Mouse (Mus musculus) CH12.LX (cell line): ENCODE results near the gene Msh5. TPM values are rescaled to one million over a fixed set of nuclear protein-coding genes. Genes with fewer than 3 reads are reported as not detected.

Source experiments
- DNase-seq: peaks from one replicate; pipeline ENCODE4 v3.0.0-alpha.2; 2013; ENCODE audit errors: extremely low read depth
- H3K27ac ChIP-seq: 2 replicates; pipeline ENCODE4 v1.5.1; 2012; ENCODE audit warnings: low read depth, mild to moderate bottlenecking, control low read depth, moderate library complexity; ENCODE audit not compliant: insufficient read depth
- H3K27me3 ChIP-seq: replicated peaks from 2 replicates; pipeline ENCODE3; 2012; ENCODE audit warnings: inconsistent platforms
- H3K36me3 ChIP-seq, 2 experiments: replicated peaks in 1 of 2; 2 replicates each; pipeline versions ENCODE3 to v1.6.1; 2012; ENCODE audit warnings: inconsistent platforms in 1 of 2, low read length in 1 of 2, mild to moderate bottlenecking in 1 of 2, mixed read lengths in 1 of 2, moderate library complexity in 1 of 2; ENCODE audit not compliant: control insufficient read depth in 1 of 2, insufficient read depth in 1 of 2
- H3K4me1 ChIP-seq, 2 experiments: 2 replicates each; pipeline ENCODE4 v1.6.1; 2012; ENCODE audit warnings: inconsistent platforms in 1 of 2, moderate library complexity in 1 of 2; ENCODE audit not compliant: insufficient read depth in 2 of 2, control insufficient read depth in 1 of 2
- H3K4me2 ChIP-seq: 2 replicates; pipeline ENCODE4 v1.6.1; 2012; ENCODE audit warnings: low read depth, mild to moderate bottlenecking, control low read depth; ENCODE audit not compliant: poor library complexity, insufficient read depth, severe bottlenecking
- H3K4me3 ChIP-seq, 3 experiments: fragments of 150-350 bp in 1 of 3; sonication (generic) in 1 of 3; replicated peaks in 1 of 3; 2 replicates each; pipeline versions ENCODE3 to v1.5.1; 2011 to 2012; ENCODE audit warnings: low read depth in 2 of 3, low read length in 2 of 3, mild to moderate bottlenecking in 2 of 3, moderate library complexity in 2 of 3, control low read depth in 1 of 3, improper control_type of control experiment in 1 of 3, inconsistent platforms in 1 of 3, mixed read lengths in 1 of 3; ENCODE audit not compliant: poor library complexity in 1 of 3
- H3K79me2 ChIP-seq: replicated peaks from 2 replicates; pipeline ENCODE4 v1.6.1; 2012; ENCODE audit warnings: mild to moderate bottlenecking, moderate library complexity; ENCODE audit not compliant: control insufficient read depth, poor library complexity, insufficient read depth, severe bottlenecking; ENCODE audit errors: extremely low read depth
- H3K9ac ChIP-seq: 2 replicates; pipeline ENCODE4 v1.6.1; 2012; ENCODE audit warnings: low read depth, mild to moderate bottlenecking, control low read depth, moderate library complexity; ENCODE audit not compliant: insufficient read depth
- H3K9me3 ChIP-seq: replicated peaks from 2 replicates; pipeline ENCODE3; 2012; ENCODE audit warnings: low read length, inconsistent platforms, mixed read lengths
- BHLHE40 ChIP-seq: IDR thresholded peaks from 2 replicates; pipeline ENCODE4 v1.6.1; 2011; ENCODE audit warnings: mild to moderate bottlenecking, low read depth, low read length, improper control_type of control experiment
- CHD1 ChIP-seq: IDR thresholded peaks from 2 replicates; pipeline ENCODE4 v1.6.1; 2012; ENCODE audit warnings: low read depth, low read length, improper control_type of control experiment, inconsistent platforms
- CTCF ChIP-seq, 2 experiments: IDR thresholded peaks in 1 of 2; conservative IDR thresholded peaks in 1 of 2; 2 replicates each; pipeline ENCODE4 v1.5.1; 2011 to 2012; ENCODE audit warnings: low read depth in 2 of 2, low read length in 2 of 2, improper control_type of control experiment in 1 of 2, inconsistent platforms in 1 of 2, mild to moderate bottlenecking in 1 of 2, moderate library complexity in 1 of 2
- ETS1 ChIP-seq: conservative IDR thresholded peaks from 2 replicates; pipeline ENCODE4 v1.6.1; 2012; ENCODE audit warnings: low read depth, mild to moderate bottlenecking, inconsistent platforms, low read length, improper control_type of control experiment, moderate library complexity
- IRF4 ChIP-seq: IDR thresholded peaks from 2 replicates; pipeline ENCODE4 v1.6.1; 2014; ENCODE audit warnings: low read depth, mild to moderate bottlenecking, inconsistent platforms, low read length, improper control_type of control experiment
- JUND ChIP-seq: conservative IDR thresholded peaks from 2 replicates; pipeline ENCODE4 v1.6.1; 2011; ENCODE audit warnings: low read depth, low read length, improper control_type of control experiment
- KAT2A ChIP-seq: IDR thresholded peaks from 2 replicates; pipeline ENCODE4 v1.6.1; 2012; ENCODE audit warnings: low read length, improper control_type of control experiment, inconsistent platforms; ENCODE audit not compliant: insufficient replicate concordance
- MAFK ChIP-seq: IDR thresholded peaks from 2 replicates; pipeline ENCODE4 v1.6.1; 2011; ENCODE audit warnings: low read length, improper control_type of control experiment; ENCODE audit not compliant: insufficient replicate concordance
- MEF2A ChIP-seq: IDR thresholded peaks from 2 replicates; pipeline ENCODE4 v1.6.1; 2014; ENCODE audit warnings: low read depth, mild to moderate bottlenecking, inconsistent platforms, low read length, improper control_type of control experiment, borderline replicate concordance
- NELFE ChIP-seq: IDR thresholded peaks from 2 replicates; pipeline ENCODE4 v1.6.1; 2011; ENCODE audit warnings: low read depth, low read length, improper control_type of control experiment
- NRF1 ChIP-seq: IDR thresholded peaks from 2 replicates; pipeline ENCODE4 v1.6.1; 2014; ENCODE audit warnings: low read depth, mild to moderate bottlenecking, inconsistent platforms, low read length, improper control_type of control experiment, moderate library complexity
- PAX5 ChIP-seq: IDR thresholded peaks from 2 replicates; pipeline ENCODE4 v1.6.1; 2012; ENCODE audit warnings: low read length, inconsistent platforms, mixed read lengths
- POLR2A ChIP-seq: IDR thresholded peaks from 2 replicates; pipeline ENCODE4 v1.6.1; 2011; ENCODE audit warnings: low read depth, mild to moderate bottlenecking, improper control_type of control experiment, low read length
- RAD21 ChIP-seq: IDR thresholded peaks from 2 replicates; pipeline ENCODE4 v1.6.1; 2011; ENCODE audit warnings: low read depth, mild to moderate bottlenecking, low read length, improper control_type of control experiment, moderate library complexity
- RCOR1 ChIP-seq: conservative IDR thresholded peaks from 2 replicates; pipeline ENCODE4 v1.6.1; 2012; ENCODE audit warnings: low read depth, mild to moderate bottlenecking, inconsistent platforms, low read length, improper control_type of control experiment
- SIN3A ChIP-seq: IDR thresholded peaks from 2 replicates; pipeline ENCODE4 v1.6.1; 2012; ENCODE audit warnings: low read length, improper control_type of control experiment, inconsistent platforms
- SMC3 ChIP-seq: IDR thresholded peaks from 2 replicates; pipeline ENCODE4 v1.6.1; 2011; ENCODE audit warnings: low read depth, low read length, improper control_type of control experiment
- USF1 ChIP-seq: IDR thresholded peaks from 2 replicates; pipeline ENCODE4 v1.6.1; 2014; ENCODE audit warnings: low read depth, mild to moderate bottlenecking, inconsistent platforms, low read length, improper control_type of control experiment
- ZC3H11A ChIP-seq: IDR thresholded peaks from 2 replicates; pipeline ENCODE4 v1.6.1; 2012; ENCODE audit warnings: low read depth, mild to moderate bottlenecking, inconsistent platforms, low read length, improper control_type of control experiment
- ZKSCAN1 ChIP-seq: IDR thresholded peaks from 2 replicates; pipeline ENCODE4 v1.6.1; 2012; ENCODE audit warnings: low read depth, inconsistent platforms, low read length, improper control_type of control experiment, borderline replicate concordance
- ZMIZ1 ChIP-seq: IDR thresholded peaks from 2 replicates; pipeline ENCODE4 v1.6.1; 2012; ENCODE audit warnings: low read depth, mild to moderate bottlenecking, inconsistent platforms, low read length, improper control_type of control experiment
- dilution Hi-C: fragments of 300-500 bp; cut with MboI; formaldehyde crosslinking; loops from 2 replicates; pipeline ENCODE4 v1.14.3; 2020; ENCODE audit warnings: low sequenced_read_pairs; ENCODE audit not compliant: extremely low pct_unique_long_range_greater_than_20kb, extremely low pct_ligation_motif_present
- in situ Hi-C: fragments of 300-500 bp; cut with MboI; formaldehyde crosslinking; loops from 3 replicates; pipeline ENCODE4 v1.14.3; 2019; ENCODE audit warnings: low sequenced_read_pairs, low pct_ligation_motif_present, low pct_unique_long_range_greater_than_20kb, mixed read lengths
- polyA plus RNA-seq: library from polyadenylated mRNA; unstranded; fragments of >175 nt; gene quantifications from 2 replicates; pipeline ENCODE4 v1.2.1, GENCODE M21; 2012; ENCODE audit warnings: low read depth; ENCODE audit not compliant: insufficient read length
- total RNA-seq, 2 experiments: library from RNA; depleted of rRNA; stranded (reverse); fragments of 300-350 nt in 1 of 2; fragments of >200 nt in 1 of 2; gene quantifications; 2 replicates each; pipeline ENCODE4 v1.2.3; 2012 to 2014

Gene Msh5
- total and polyA plus RNA-seq, 3 experiments, result 6.1 to 13.1 (median 10.6) TPM

DNA sequence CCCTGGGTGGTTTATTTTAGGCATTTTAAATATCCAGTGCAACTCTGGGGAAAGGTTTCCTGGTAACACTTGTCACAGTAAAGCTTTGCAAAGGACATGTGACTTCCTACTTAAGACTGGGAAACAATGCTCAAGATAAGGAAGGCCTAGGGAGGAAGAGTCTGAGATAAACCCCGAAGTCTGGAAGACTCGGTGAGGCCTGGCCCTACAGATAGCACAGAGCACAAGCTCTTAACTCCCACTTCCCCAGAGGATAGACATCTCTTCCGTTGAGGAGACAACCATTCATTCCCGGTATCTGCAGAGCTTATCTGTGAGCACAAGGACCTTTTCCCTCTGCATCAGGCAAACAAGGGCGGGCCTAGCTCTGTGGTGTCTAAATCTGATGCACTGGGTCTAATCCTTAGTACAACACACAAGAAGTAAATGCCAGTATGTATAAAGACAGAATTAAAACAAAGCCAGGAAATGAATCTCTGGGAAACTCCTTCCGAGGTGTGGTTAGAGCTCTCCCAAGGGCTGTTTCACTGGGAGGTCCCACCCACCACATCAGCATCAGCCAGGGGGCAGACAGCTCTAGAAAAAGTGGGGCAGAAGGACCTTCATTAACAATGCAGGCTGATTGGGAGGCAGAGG lies 24.6 kb downstream of the Msh5 start:
- H3K4me3 ChIP-seq, result no peak overlapping the region
- H3K27ac ChIP-seq, result no peak overlapping the region
- no peak for TF ChIP-seq RAD21
- no peak overlapping the region for H3K4me2 ChIP-seq
- DNase-seq, result no peak
- H3K4me1 ChIP-seq, result peaks cover 10 to 40% of the 10 kb centered on the region in 2 experiments
- dilution Hi-C loops (no loop called here), in situ Hi-C loops (loop anchor here (5.0 to 10.0 kb wide), 2 partner anchors 45 to 93 kb away; partner anchors contain the start of genes Ly6g5b, Ly6g6c and Mpig6b)
- peaks cover 4 to 65% of the 10 kb centered on the region in 2 experiments for H3K36me3 ChIP-seq
- H3K9ac ChIP-seq, result no peak overlapping the region
- H3K9me3 ChIP-seq, result no peaks in the 10 kb centered on the region
- H3K79me2 ChIP-seq, result no peaks in the 10 kb centered on the region; the same call in 1 of the 2 replicates
- no peaks in the 10 kb centered on the region for H3K27me3 ChIP-seq

DNA sequence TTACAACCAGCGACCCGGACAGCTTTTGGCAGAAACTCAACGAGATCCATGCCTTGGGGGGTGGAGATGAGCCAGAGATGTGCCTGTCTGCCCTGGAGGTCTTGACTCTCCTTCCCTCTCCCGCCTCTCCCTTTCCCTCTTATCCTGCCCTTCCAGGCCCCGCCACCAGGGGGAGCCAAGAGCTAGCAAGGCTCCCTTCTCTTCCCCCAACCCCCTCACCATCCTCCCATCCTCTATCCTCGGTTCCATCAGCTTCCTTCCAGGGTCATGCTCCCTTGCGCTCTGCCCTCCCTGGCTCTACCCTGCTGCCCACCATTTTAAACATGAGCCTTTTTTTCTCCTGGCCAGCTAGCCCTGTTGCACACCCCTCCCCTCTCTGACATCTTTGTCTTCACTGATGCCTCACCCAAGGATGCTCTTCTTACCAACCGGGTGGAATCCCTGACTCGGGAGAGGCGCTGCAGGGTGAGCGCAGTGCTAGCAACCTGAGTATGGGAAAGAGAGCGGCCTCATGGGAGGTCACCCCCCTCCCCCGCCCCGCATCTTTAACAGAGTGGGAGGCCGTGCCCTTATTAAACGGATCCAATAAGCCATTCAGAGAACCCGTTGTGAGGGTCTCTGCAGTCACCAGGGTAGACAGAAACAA lies 25.3 kb downstream of the Msh5 start:
- in situ Hi-C loops, result loop anchor here (5.0 to 10.0 kb wide), 2 partner anchors 46 to 94 kb away; partner anchors contain the start of genes Ly6g5b, Ly6g6c and Mpig6b
- Histone ChIP-seq H3K36me3 (peaks cover 7 to 70% of the 10 kb centered on the region in 2 experiments), H3K4me3 (no peak overlapping the region), H3K9me3 (no peaks in the 10 kb centered on the region), H3K79me2 (no peaks in the 10 kb centered on the region; the same call in 1 of the 2 replicates), H3K27ac (no peak overlapping the region), H3K4me1 (peaks cover 9 to 38% of the 10 kb centered on the region in 2 experiments), H3K27me3 (no peaks in the 10 kb centered on the region), H3K4me2 (no peak overlapping the region), H3K9ac (0 out of 2 replicates have a peak overlapping the region, but pooled peaks have one; percentile 14)
- dilution Hi-C loops, result no loop called here
- peak; percentile 75 for DNase-seq
- TF ChIP-seq SMC3 (peak; percentile 98), USF1 (no peak), CTCF (conservative IDR thresholded peaks at IDR 0.05 in 1 of 2, IDR thresholded peaks at IDR 0.05 in 1 of 2; ENCODE audit: low read depth in 2 of 2, low read length in 2 of 2) (peak; percentile 78 to 97), SIN3A (no peak), ZMIZ1 (no peak), ETS1 (no peak), ZC3H11A (peak; percentile 62), IRF4 (0 out of 2 replicates have a peak, but pooled peaks have one; percentile 38), NRF1 (no peak), RAD21 (peak; percentile 90)

DNA sequence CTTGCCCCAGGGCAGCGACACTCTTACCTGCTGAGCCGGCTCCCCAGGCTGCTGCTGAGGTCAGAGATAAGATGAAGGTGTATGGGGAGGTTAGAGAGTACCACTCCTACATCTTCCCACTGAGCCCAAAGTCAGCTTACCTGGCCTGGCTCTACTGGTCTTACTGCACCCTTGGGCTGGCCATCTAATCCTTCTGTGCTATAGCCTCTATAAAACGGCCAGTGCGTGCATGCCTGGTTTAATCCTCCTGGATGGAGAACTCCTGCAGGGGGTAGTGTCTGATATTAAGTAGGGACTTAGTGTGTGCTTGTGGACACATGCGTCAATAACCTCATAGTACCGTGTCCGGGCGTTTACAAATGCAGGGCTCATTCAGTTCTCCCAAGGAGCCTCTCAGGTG lies 26.0 kb downstream of the Msh5 start:
- Histone ChIP-seq H3K4me3 (no peak overlapping the region), H3K36me3 (peaks cover 11 to 70% of the 10 kb centered on the region in 2 experiments), H3K79me2 (no peaks in the 10 kb centered on the region), H3K4me1 (peaks cover 4 to 33% of the 10 kb centered on the region in 2 experiments), H3K4me2 (no peak overlapping the region), H3K27me3 (no peaks in the 10 kb centered on the region), H3K9me3 (no peaks in the 10 kb centered on the region), H3K27ac (no peak overlapping the region), H3K9ac (no peak overlapping the region)
- no peak for DNase-seq
- dilution Hi-C loops, result no loop called here
- TF ChIP-seq MEF2A, result no peak
- TF ChIP-seq ZKSCAN1, result no peak
- TF ChIP-seq JUND, result no peak
- no peak for TF ChIP-seq MAFK
- TF ChIP-seq BHLHE40, result no peak
- TF ChIP-seq ZMIZ1, result no peak
- TF ChIP-seq NELFE, result no peak
- TF ChIP-seq SIN3A, result no peak
- no peak for TF ChIP-seq POLR2A
- no peak for TF ChIP-seq SMC3
- no peak for TF ChIP-seq KAT2A
- no peak for TF ChIP-seq ETS1
- no peak for TF ChIP-seq PAX5
- TF ChIP-seq IRF4, result no peak
- TF ChIP-seq RCOR1, result no peak
- TF ChIP-seq CHD1, result no peak
- TF ChIP-seq, all 38 proteins: peak for 0
- in situ Hi-C loops, result loop anchor here (5.0 to 10.0 kb wide), 2 partner anchors 47 to 94 kb away; partner anchors contain the start of genes Ly6g5b, Ly6g6c and Mpig6b
